Mouse (Mus musculus): ENCODE results near the gene Eya4. TPM values are rescaled to one million over a fixed set of nuclear protein-coding genes. Genes with fewer than 3 reads are reported as not detected.

The Eya4 gene
- polyA plus RNA-seq, 1 experiment from 2014 or later: 3.6 TPM

DNA sequence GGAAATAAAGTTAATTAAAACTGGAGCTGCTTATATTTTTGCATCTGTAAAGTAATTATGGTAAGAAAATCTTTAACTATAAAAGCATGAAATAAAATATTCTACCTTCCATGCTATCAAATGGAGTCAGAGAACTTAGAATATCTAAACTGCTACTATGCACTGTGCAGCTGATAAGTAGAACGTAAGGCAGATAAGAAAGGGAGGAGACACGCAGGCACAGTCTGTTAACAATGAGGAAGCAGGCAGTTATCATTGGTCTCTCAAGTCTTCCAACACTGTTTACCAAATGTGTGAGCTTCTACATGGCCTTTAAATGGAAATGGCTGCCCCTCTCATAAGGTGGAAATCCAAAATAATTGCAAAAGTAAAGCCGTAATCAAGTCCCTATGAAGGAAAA is 55.0 kb downstream of the Eya4 start:
- Histone ChIP-seq H3K4me1 (replicated peaks) (no peaks in the 10 kb centered on the region), H3K27ac (no peak overlapping the region), H3K36me3 (no peaks in the 10 kb centered on the region), H3K4me3 (no peak overlapping the region), H3K27me3 (ENCODE audit: insufficient read depth, poor library complexity, severe bottlenecking) (no peaks in the 10 kb centered on the region), H3K9me3 (no peaks in the 10 kb centered on the region)
- DNase-seq (ENCODE audit: low spot score): no peak
- 88% methylated on average over 3 of the region's 3 CpGs for WGBS

- Histone ChIP-seq H3K4me1 (replicated peaks) (no peaks in the 10 kb centered on the region), H3K4me3 (no peak overlapping the region), H3K27me3 (ENCODE audit: insufficient read depth, poor library complexity, severe bottlenecking) (no peaks in the 10 kb centered on the region), H3K36me3 (no peaks in the 10 kb centered on the region), H3K27ac (no peak overlapping the region), H3K9me3 (no peaks in the 10 kb centered on the region)
- WGBS: 90% methylated on average over 7 of the region's 7 CpGs
- DNase-seq (ENCODE audit: low spot score): no peak
Measured at GRCm38 (mm10) chr10:23292495-23292894, 58.1 kb downstream of the Eya4 start.

GRCm38 (mm10) chr10:23277371-23277770 is 73.2 kb downstream of the Eya4 start:
- 92% methylated on average over 3 of the region's 3 CpGs for WGBS
- H3K4me3 ChIP-seq: no peak overlapping the region
- H3K36me3 ChIP-seq: no peaks in the 10 kb centered on the region
- no peak overlapping the region for H3K27ac ChIP-seq
- no peaks in the 10 kb centered on the region for H3K9me3 ChIP-seq
- no peaks in the 10 kb centered on the region for H3K27me3 ChIP-seq (ENCODE audit: insufficient read depth, poor library complexity, severe bottlenecking)
- DNase-seq (ENCODE audit: low spot score): no peak
- H3K4me1 ChIP-seq (replicated peaks): no peaks in the 10 kb centered on the region

DNA sequence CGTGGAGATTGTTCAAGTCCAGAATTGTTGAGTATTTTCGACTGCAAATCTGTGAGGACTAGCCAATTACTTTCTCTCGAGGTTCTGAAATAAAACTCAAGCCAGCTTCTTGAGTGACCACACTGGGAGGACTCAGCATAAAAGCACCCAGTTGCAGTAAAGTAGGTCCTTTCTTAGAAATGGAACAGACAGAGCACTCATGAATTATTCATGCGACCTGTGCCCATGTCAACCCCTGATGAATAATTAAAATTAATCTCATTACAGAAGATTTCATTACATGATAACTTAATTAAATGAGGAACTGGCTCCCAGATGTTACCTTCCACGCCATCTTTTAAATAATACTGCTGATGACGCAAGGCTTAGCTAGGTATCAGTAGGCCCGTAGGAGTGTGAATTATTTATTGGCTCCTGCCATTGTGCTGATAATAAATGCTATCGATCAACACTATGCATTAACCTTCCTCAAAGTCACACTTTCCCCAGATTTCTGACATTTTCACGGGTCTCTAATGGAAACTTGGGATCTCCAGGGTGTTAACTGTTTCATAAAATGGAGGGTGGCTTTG is 79.5 kb downstream of the Eya4 start:
- Histone ChIP-seq H3K4me3 (no peak overlapping the region), H3K9me3 (no peaks in the 10 kb centered on the region), H3K27me3 (ENCODE audit: insufficient read depth, poor library complexity, severe bottlenecking) (no peaks in the 10 kb centered on the region), H3K27ac (no peak overlapping the region), H3K4me1 (replicated peaks) (peaks cover 18% of the 10 kb centered on the region), H3K36me3 (no peaks in the 10 kb centered on the region)
- 60% methylated on average over 9 of the region's 9 CpGs for WGBS
- no peak for DNase-seq (ENCODE audit: low spot score)

DNA sequence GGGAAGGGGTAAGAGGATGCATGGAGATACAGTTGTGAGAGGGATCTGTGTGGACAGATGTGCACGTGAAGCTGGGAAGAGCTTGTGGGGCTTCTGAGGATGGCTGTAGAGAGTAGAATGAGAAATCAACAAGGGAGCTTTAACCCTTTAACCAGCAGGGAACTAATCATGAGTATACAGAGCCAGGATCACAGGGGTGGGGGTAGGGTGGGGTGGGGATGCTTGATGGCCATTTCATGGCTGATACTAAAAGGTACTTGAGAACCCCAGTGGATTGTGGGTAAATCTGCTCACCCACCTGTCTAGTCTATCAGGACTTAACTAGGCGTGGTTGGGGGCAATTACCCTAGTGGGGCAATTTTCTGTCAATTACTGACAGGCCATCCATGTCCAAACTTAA is 80.1 kb downstream of the Eya4 start:
- no peak for DNase-seq (ENCODE audit: low spot score)

GRCm38 (mm10) chr10:23252180-23252579 is 98.4 kb downstream of the Eya4 start:
- no peak overlapping the region for H3K27ac ChIP-seq
- no peaks in the 10 kb centered on the region for H3K9me3 ChIP-seq
- H3K36me3 ChIP-seq: no peaks in the 10 kb centered on the region
- no peaks in the 10 kb centered on the region for H3K27me3 ChIP-seq (ENCODE audit: insufficient read depth, poor library complexity, severe bottlenecking)
- 61% methylated on average over 4 of the region's 4 CpGs for WGBS
- DNase-seq (ENCODE audit: low spot score): no peak
- H3K4me3 ChIP-seq: no peak overlapping the region
- H3K4me1 ChIP-seq (replicated peaks): no peaks in the 10 kb centered on the region

More for the DNA sequence above, 80.1 kb downstream of the Eya4 start:
- 75% methylated on average over 2 of the region's 2 CpGs for WGBS
- H3K36me3 ChIP-seq: no peaks in the 10 kb centered on the region
- no peak overlapping the region for H3K27ac ChIP-seq
- H3K4me1 ChIP-seq (replicated peaks): peaks cover 18% of the 10 kb centered on the region
- no peaks in the 10 kb centered on the region for H3K27me3 ChIP-seq (ENCODE audit: insufficient read depth, poor library complexity, severe bottlenecking)
- no peaks in the 10 kb centered on the region for H3K9me3 ChIP-seq
- H3K4me3 ChIP-seq: no peak overlapping the region

DNA sequence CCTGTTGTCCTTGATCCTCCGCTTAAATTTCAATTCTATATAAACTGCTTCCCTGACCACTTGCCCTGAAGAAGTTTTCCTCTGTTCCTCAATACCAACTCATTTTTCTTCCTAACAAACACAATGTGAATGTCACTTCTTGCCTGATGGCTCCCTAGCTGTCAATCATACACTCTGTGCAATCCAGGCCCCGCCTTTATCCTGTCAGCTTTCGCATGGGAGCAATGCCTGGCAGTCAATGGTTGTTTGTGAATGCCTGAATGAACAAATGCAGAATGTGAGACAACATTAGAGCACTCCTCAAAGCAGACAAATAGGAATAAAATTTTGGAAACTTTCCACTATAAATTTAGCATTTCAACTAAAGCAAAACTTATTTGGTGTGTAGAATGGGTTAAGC is 104.1 kb downstream of the Eya4 start:
- Histone ChIP-seq H3K9me3 (no peaks in the 10 kb centered on the region), H3K4me3 (no peak overlapping the region), H3K27me3 (ENCODE audit: insufficient read depth, poor library complexity, severe bottlenecking) (no peaks in the 10 kb centered on the region), H3K36me3 (no peaks in the 10 kb centered on the region), H3K27ac (no peak overlapping the region), H3K4me1 (replicated peaks) (no peaks in the 10 kb centered on the region; the same call in 1 of the 2 replicates)
- DNase-seq (ENCODE audit: low spot score): no peak
- 69% methylated on average over 3 of the region's 3 CpGs for WGBS

- no peak overlapping the region for H3K4me3 ChIP-seq
- DNase-seq (ENCODE audit: low spot score): no peak
- H3K27ac ChIP-seq: no peak overlapping the region
- H3K27me3 ChIP-seq (ENCODE audit: insufficient read depth, poor library complexity, severe bottlenecking): no peaks in the 10 kb centered on the region
- H3K4me1 ChIP-seq (replicated peaks): no peaks in the 10 kb centered on the region
- no peaks in the 10 kb centered on the region for H3K9me3 ChIP-seq
- H3K36me3 ChIP-seq: no peaks in the 10 kb centered on the region
- WGBS: 84% methylated on average over 11 of the region's 11 CpGs
Measured at GRCm38 (mm10) chr10:23236918-23237317, 113.7 kb downstream of the Eya4 start.

- no peaks in the 10 kb centered on the region for H3K4me1 ChIP-seq (replicated peaks)
Measured at GRCm38 (mm10) chr10:23235405-23235804, 115.2 kb downstream of the Eya4 start.

GRCm38 (mm10) chr10:23233425-23233824 is 117.2 kb downstream of the Eya4 start:
- no peak for DNase-seq (ENCODE audit: low spot score)
- 74% methylated on average over 6 of the region's 6 CpGs for WGBS
- H3K36me3 ChIP-seq: no peaks in the 10 kb centered on the region

More at GRCm38 (mm10) chr10:23235405-23235804, 115.2 kb downstream of the Eya4 start:
- no peak for DNase-seq (ENCODE audit: low spot score)
- no peak overlapping the region for H3K27ac ChIP-seq
- WGBS: 91% methylated on average over 4 of the region's 4 CpGs
- no peaks in the 10 kb centered on the region for H3K36me3 ChIP-seq
- H3K4me3 ChIP-seq: no peak overlapping the region
- no peaks in the 10 kb centered on the region for H3K27me3 ChIP-seq (ENCODE audit: insufficient read depth, poor library complexity, severe bottlenecking)
- no peaks in the 10 kb centered on the region for H3K9me3 ChIP-seq

DNA sequence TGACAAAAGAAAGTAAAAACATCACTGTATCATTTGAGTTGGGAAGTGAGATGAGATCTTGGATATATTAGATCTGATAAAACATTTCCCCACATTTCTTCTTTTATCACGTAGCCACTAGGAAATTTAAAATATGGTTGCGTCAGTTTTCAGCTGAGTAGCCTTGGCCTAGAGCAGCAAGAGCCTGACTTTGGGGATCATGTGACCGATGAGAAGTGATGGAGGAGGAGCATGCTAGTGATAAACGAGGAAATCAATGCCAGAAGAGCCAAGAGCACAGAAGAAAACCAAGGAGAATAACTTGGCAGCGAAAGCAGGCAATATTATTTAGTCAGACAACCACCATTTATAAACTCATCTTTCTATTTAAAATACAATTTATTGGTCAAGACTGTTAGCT is 119.7 kb downstream of the Eya4 start:
- no peak overlapping the region for H3K27ac ChIP-seq
- H3K4me3 ChIP-seq: no peak overlapping the region
- DNase-seq (ENCODE audit: low spot score): no peak
- no peaks in the 10 kb centered on the region for H3K36me3 ChIP-seq
- H3K4me1 ChIP-seq (replicated peaks): no peaks in the 10 kb centered on the region
- 80% methylated on average over 5 of the region's 5 CpGs for WGBS
- H3K27me3 ChIP-seq (ENCODE audit: insufficient read depth, poor library complexity, severe bottlenecking): no peaks in the 10 kb centered on the region
- no peaks in the 10 kb centered on the region for H3K9me3 ChIP-seq

More at GRCm38 (mm10) chr10:23233425-23233824, 117.2 kb downstream of the Eya4 start:
- Histone ChIP-seq H3K27ac (no peak overlapping the region), H3K4me3 (no peak overlapping the region), H3K9me3 (no peaks in the 10 kb centered on the region), H3K4me1 (replicated peaks) (no peaks in the 10 kb centered on the region), H3K27me3 (ENCODE audit: insufficient read depth, poor library complexity, severe bottlenecking) (no peaks in the 10 kb centered on the region)

DNA sequence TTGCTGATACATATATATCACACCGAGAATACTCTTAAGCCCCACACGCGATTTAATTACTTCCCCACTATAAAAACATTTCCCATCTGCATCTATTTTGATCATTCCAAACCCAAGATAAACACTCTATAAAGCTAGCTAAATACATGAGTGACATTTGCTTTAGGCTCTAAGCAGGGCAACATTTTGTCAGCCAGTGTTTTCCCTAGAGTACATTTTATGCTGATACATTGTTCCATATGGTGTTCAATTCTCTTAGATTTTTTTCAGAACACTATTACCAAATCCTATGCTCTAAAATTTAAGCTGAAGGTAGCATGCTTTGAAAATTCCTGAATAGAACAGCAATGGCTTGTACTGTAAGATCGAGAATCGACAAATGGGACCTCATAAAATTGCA is 127.2 kb downstream of the Eya4 start:
- Histone ChIP-seq H3K27me3 (ENCODE audit: insufficient read depth, poor library complexity, severe bottlenecking) (no peaks in the 10 kb centered on the region), H3K36me3 (no peaks in the 10 kb centered on the region), H3K4me3 (no peak overlapping the region), H3K9me3 (no peaks in the 10 kb centered on the region), H3K27ac (no peak overlapping the region), H3K4me1 (replicated peaks) (peaks cover 8% of the 10 kb centered on the region; the same call in 1 of the 2 replicates)
- DNase-seq (ENCODE audit: low spot score): no peak
- WGBS: 92% methylated on average over 5 of the region's 5 CpGs

GRCm38 (mm10) chr10:23220432-23220831 is 130.2 kb downstream of the Eya4 start:
- DNase-seq (ENCODE audit: low spot score): no peak
- H3K36me3 ChIP-seq: no peaks in the 10 kb centered on the region
- no peak overlapping the region for H3K27ac ChIP-seq
- H3K27me3 ChIP-seq (ENCODE audit: insufficient read depth, poor library complexity, severe bottlenecking): no peaks in the 10 kb centered on the region
- peaks cover 8% of the 10 kb centered on the region; the same call in 1 of the 2 replicates for H3K4me1 ChIP-seq (replicated peaks)
- no peaks in the 10 kb centered on the region for H3K9me3 ChIP-seq
- no peak overlapping the region for H3K4me3 ChIP-seq
- 39% methylated on average over 3 of the region's 3 CpGs for WGBS

DNA sequence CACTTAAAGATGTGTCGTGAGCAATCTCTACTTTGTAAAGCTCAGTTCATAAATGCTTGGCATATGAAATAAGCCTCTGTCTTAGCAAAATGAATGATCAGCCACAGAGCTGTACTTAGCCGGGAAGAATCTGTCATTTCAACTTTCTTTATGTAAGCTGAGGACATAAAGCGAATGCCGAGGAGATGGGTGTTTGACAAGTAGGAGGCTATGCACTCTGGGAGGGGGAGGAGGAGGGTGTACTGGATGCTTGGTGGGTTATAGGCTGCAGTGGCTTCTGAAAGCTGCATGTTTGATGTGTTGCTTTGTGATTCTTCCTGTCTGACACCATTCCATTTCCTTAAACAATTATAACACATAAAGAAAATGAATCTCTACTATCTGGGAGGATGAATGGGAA is 133.8 kb downstream of the Eya4 start:
- no peaks in the 10 kb centered on the region for H3K36me3 ChIP-seq
- H3K4me1 ChIP-seq (replicated peaks): peaks cover 8% of the 10 kb centered on the region; the same call in 1 of the 2 replicates
- no peak overlapping the region for H3K4me3 ChIP-seq
- WGBS: 68% methylated on average over 4 of the region's 4 CpGs
- H3K27me3 ChIP-seq (ENCODE audit: insufficient read depth, poor library complexity, severe bottlenecking): no peaks in the 10 kb centered on the region
- no peaks in the 10 kb centered on the region for H3K9me3 ChIP-seq
- H3K27ac ChIP-seq: no peak overlapping the region
- DNase-seq (ENCODE audit: low spot score): no peak
